Mouse (Mus musculus): ENCODE measurements around the gene Ccdc86.

- no peak for TF ChIP-seq CTCF (IDR thresholded peaks at IDR 0.05)
- no peak for TF ChIP-seq POLR2A (IDR thresholded peaks at IDR 0.05; ENCODE audit: insufficient read depth, low read depth, low read length)
Observed at GRCm38 (mm10) chr19:10993150-10993549, 44.1 kb upstream of the Ccdc86 start, which contains the start of gene Ms4a15.

Data from heart, adult 2 months (tissue).